Mouse (Mus musculus): ENCODE results near the gene Miga1. TPM values are rescaled to one million over a fixed set of nuclear protein-coding genes. Genes with fewer than 3 reads are reported as not detected.
"Not testable (repeated sequence)": the region's sequence is repeated elsewhere in the genome, so short reads cannot be mapped to it uniquely, and the experiment has no call there.

The Miga1 gene
- polyA plus RNA-seq, 1 experiment from 2014 or later = 26.3 TPM

DNA sequence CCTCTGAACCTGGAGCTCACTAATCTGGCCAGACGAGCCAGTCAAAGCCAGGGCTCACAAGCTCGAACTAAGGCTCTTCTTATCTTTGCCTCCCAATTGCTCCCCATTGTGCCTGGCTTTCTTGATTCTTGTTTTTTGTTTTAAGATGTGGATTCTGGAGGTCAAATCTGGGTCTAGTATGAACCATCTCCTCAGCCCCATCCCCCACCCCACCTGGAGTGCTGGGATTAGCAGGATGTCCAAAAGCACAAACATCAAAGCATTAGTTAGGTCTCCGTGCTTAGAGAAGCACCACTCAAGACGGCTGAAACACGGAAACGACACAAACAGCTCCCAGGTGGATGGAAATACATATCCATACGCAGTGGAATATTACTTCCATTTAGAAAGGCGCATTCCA lies 4.1 kb downstream of the Miga1 start:
- Histone ChIP-seq H3K27ac (ENCODE audit: low read depth, low read length) (no peak overlapping the region), H3K4me2 (ENCODE audit: low read depth, low read length, severe bottlenecking) (no peak overlapping the region), H3K9ac (ENCODE audit: low read length) (no peak overlapping the region), H3K4me3 (ENCODE audit: low read depth, low read length) (no peak overlapping the region), H3K27me3 (ENCODE audit: control insufficient read depth, insufficient read depth, low read length) (no peaks in the 10 kb centered on the region), H3K36me3 (ENCODE audit: control insufficient read depth, insufficient read depth, low read length) (peaks cover 2% of the 10 kb centered on the region; the same call in 1 of the 2 replicates), H3K9me3 (ENCODE audit: control insufficient read depth, low read length) (no peaks in the 10 kb centered on the region), H3K4me1 (replicated peaks; ENCODE audit: control insufficient read depth, insufficient read depth, low read length) (no peaks in the 10 kb centered on the region)
- 89% methylated on average over 8 of the region's 8 CpGs for WGBS
- DNase-seq (ENCODE audit: low spot score) = no peak
- no peak for ATAC-seq (replicated peaks; ENCODE audit: low FRiP score)

DNA sequence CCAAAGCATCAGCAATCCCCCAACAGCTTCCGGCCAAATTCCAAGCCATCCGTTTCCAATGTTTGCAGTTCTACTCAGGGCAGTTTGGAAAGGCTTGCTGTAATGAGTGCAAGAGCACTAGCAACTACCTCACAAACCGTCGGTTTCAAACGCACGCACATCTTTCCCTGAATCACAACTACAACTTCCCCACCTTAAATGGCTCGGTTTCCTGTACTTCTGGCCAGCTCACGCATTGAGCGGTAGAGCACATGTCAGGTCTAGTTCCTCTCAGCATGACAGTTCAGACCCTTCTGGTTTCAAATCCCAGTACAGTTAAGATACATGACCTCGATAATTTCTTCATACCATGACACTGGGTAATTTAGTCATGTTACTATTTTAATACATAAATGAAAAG lies 6.6 kb downstream of the Miga1 start:
- Histone ChIP-seq H3K9me3 (ENCODE audit: control insufficient read depth, low read length) (no peaks in the 10 kb centered on the region), H3K4me2 (ENCODE audit: low read depth, low read length, severe bottlenecking) (no peak overlapping the region), H3K27me3 (ENCODE audit: control insufficient read depth, insufficient read depth, low read length) (no peaks in the 10 kb centered on the region), H3K4me3 (ENCODE audit: low read depth, low read length) (no peak overlapping the region), H3K27ac (ENCODE audit: low read depth, low read length) (no peak overlapping the region), H3K36me3 (ENCODE audit: control insufficient read depth, insufficient read depth, low read length) (peaks cover 2% of the 10 kb centered on the region; the same call in 1 of the 2 replicates), H3K4me1 (replicated peaks; ENCODE audit: control insufficient read depth, insufficient read depth, low read length) (no peaks in the 10 kb centered on the region), H3K9ac (ENCODE audit: low read length) (no peak overlapping the region)
- no peak for ATAC-seq (replicated peaks; ENCODE audit: low FRiP score)
- 96% methylated on average over 10 of the region's 10 CpGs for WGBS
- no peak for DNase-seq (ENCODE audit: low spot score)

DNA sequence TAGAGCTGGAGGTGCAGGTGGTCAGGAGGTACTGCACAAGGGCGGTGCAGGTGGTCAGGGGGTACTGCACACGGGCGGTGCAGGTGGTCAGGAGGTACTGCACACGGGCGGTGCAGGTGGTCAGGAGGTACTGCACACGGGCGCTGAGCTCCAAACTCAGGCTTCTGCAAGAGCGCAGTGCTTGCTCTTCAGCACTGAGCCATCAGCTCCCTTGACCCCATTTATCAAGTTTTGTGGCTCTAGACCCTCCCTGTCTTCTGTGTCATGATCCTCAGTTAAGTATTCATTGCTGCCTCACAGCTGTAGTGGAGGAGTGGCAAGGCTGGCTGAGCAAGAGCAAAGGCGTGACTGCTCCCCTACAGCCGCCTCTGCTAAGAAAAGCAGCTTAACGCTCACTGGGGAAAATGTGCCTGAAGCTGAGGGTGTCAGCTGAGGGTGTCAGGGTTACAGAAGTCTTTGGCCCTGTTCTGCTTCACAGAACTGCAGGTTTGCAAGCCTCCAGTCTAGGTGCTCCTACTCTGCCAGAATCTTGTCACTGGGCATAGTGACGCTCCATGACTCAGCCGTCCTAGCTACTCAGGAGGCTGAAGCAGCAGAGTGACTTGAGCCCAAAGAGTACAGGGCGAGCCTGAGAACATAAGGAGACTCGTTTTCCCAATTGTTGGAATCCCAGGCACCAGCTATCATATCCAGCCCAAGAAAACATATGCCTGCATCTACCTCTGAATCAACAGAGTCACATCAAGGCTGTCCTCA lies 7.5 kb downstream of the Miga1 start:
- 95% methylated on average over 15 of the region's 15 CpGs for WGBS
- DNase-seq (ENCODE audit: low spot score) (no peak), ATAC-seq (replicated peaks; ENCODE audit: low FRiP score) (no peak)
- Histone ChIP-seq H3K4me3 (ENCODE audit: low read depth, low read length) (no peak overlapping the region), H3K27me3 (ENCODE audit: control insufficient read depth, insufficient read depth, low read length) (no peaks in the 10 kb centered on the region), H3K27ac (ENCODE audit: low read depth, low read length) (no peak overlapping the region), H3K36me3 (ENCODE audit: control insufficient read depth, insufficient read depth, low read length) (peaks cover 2% of the 10 kb centered on the region; the same call in 1 of the 2 replicates), H3K9ac (ENCODE audit: low read length) (no peak overlapping the region), H3K4me1 (replicated peaks; ENCODE audit: control insufficient read depth, insufficient read depth, low read length) (no peaks in the 10 kb centered on the region), H3K4me2 (ENCODE audit: low read depth, low read length, severe bottlenecking) (no peak overlapping the region), H3K9me3 (ENCODE audit: control insufficient read depth, low read length) (no peaks in the 10 kb centered on the region)

DNA sequence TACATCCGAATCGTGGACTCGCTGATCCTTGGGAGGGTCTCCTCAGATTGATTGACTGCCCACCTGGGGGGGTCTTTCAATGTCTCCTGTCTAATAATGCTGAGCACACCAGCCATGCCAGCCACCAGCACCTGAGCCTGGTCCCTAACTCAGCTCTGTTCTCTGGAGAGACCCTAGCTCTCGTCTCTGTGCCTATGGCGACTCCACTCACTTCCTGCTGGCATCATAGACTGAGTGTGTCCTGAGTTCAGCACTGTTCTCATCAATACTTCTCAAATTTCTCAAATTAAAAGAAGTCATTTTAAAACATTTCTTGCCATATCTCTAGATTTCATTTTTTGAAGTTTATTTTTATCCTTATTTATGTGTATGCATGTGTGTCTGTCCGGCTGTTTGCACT lies 8.1 kb downstream of the Miga1 start:
- H3K27ac ChIP-seq (ENCODE audit: low read depth, low read length) = no peak overlapping the region
- H3K4me3 ChIP-seq (ENCODE audit: low read depth, low read length) = no peak overlapping the region
- no peak overlapping the region for H3K9ac ChIP-seq (ENCODE audit: low read length)
- DNase-seq (ENCODE audit: low spot score) (no peak), ATAC-seq (replicated peaks; ENCODE audit: low FRiP score) (no peak)
- H3K4me1 ChIP-seq (replicated peaks; ENCODE audit: control insufficient read depth, insufficient read depth, low read length) = no peaks in the 10 kb centered on the region
- 96% methylated on average over 6 of the region's 6 CpGs for WGBS
- no peaks in the 10 kb centered on the region for H3K27me3 ChIP-seq (ENCODE audit: control insufficient read depth, insufficient read depth, low read length)
- H3K36me3 ChIP-seq (ENCODE audit: control insufficient read depth, insufficient read depth, low read length) = peaks cover 2% of the 10 kb centered on the region; the same call in 1 of the 2 replicates
- H3K4me2 ChIP-seq (ENCODE audit: low read depth, low read length, severe bottlenecking) = no peak overlapping the region
- H3K9me3 ChIP-seq (ENCODE audit: control insufficient read depth, low read length) = no peaks in the 10 kb centered on the region

DNA sequence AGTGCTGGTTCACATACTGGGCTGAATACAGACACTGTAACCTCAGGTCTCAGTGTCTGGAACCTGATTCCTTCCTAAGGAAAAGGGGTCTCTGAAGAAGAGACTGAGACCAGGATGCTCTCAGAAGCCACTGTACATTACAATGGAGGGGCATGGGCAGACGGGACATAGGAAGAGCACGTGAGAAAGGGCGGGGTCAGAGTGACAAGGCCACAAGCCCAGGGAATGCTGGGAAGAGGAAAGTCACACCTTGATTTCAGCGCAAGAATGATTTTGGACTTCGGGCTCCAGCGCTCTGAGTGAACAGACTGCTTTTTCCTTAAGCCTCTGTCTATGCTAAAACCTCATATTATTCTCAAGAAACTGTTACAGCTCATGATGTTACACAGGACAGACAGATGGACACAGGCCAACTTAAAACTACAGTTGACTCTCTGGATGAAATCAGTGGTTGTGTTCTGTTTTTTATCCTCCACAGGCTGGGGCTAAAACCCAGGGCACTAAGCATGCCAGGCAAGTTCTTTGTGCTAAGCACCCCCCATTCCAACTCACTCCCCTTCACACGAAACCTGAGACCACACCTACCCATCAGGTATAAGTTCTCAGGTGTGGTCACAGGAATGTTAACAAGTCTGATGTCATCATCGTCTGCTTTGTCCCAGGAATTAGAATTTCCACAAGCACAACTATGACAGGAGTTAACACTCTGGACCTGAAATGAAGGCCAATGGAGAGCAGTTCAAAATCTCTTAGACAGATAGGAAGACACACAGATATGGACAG lies 18.3 kb downstream of the Miga1 start:
- Histone ChIP-seq H3K27ac (ENCODE audit: low read depth, low read length) (no peak overlapping the region), H3K9me3 (ENCODE audit: control insufficient read depth, low read length) (no peaks in the 10 kb centered on the region), H3K36me3 (ENCODE audit: control insufficient read depth, insufficient read depth, low read length) (no peaks in the 10 kb centered on the region; the same call in 1 of the 2 replicates), H3K9ac (ENCODE audit: low read length) (no peak overlapping the region), H3K4me2 (ENCODE audit: low read depth, low read length, severe bottlenecking) (no peak overlapping the region), H3K4me3 (ENCODE audit: low read depth, low read length) (no peak overlapping the region), H3K27me3 (ENCODE audit: control insufficient read depth, insufficient read depth, low read length) (no peaks in the 10 kb centered on the region), H3K4me1 (replicated peaks; ENCODE audit: control insufficient read depth, insufficient read depth, low read length) (no peaks in the 10 kb centered on the region)
- WGBS = 94% methylated on average over 8 of the region's 8 CpGs
- ATAC-seq (replicated peaks; ENCODE audit: low FRiP score) = no peak
- no peak for DNase-seq (ENCODE audit: low spot score)

DNA sequence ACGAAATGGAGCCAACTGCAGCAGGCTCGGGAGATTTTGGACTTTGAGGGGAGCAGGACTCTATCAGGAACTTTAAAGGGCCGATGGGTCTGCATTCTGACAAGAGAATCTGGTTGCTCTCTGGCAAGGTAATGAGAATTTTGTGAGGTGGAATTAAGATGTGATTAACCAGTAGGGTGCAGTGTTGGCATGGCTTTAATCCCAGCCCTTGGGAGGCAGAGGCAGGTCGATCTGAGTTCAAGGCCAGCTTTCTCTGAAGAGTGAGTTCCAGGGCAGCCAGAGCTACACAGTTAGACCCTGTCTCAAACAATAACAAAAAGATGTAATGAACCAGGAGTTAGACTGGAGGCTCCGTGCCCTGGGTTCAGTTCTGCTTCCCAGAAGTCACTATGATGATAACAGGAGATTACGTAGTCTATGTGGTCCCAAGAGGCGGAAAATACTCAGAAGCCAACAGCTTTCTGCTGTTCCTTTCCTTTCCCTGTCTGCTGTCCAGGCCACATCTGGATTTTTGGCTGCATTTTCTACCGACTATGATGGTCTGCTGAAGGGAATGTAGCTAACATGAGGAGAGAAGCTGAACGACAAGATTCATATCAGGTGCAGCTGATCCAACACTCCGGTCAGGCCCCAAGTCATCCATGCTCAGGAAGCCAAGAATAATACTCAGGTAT lies 19.1 kb downstream of the Miga1 start:
- H3K9ac ChIP-seq (ENCODE audit: low read length) = no peak overlapping the region
- no peak overlapping the region for H3K27ac ChIP-seq (ENCODE audit: low read depth, low read length)
- no peaks in the 10 kb centered on the region for H3K9me3 ChIP-seq (ENCODE audit: control insufficient read depth, low read length)
- H3K4me2 ChIP-seq (ENCODE audit: low read depth, low read length, severe bottlenecking) = no peak overlapping the region
- ATAC-seq (replicated peaks; ENCODE audit: low FRiP score) = no peak
- no peak overlapping the region for H3K4me3 ChIP-seq (ENCODE audit: low read depth, low read length)
- H3K27me3 ChIP-seq (ENCODE audit: control insufficient read depth, insufficient read depth, low read length) = no peaks in the 10 kb centered on the region
- 93% methylated on average over 10 of the region's 10 CpGs for WGBS
- H3K36me3 ChIP-seq (ENCODE audit: control insufficient read depth, insufficient read depth, low read length) = no peaks in the 10 kb centered on the region; the same call in 1 of the 2 replicates
- no peaks in the 10 kb centered on the region for H3K4me1 ChIP-seq (replicated peaks; ENCODE audit: control insufficient read depth, insufficient read depth, low read length)
- no peak for DNase-seq (ENCODE audit: low spot score)

DNA sequence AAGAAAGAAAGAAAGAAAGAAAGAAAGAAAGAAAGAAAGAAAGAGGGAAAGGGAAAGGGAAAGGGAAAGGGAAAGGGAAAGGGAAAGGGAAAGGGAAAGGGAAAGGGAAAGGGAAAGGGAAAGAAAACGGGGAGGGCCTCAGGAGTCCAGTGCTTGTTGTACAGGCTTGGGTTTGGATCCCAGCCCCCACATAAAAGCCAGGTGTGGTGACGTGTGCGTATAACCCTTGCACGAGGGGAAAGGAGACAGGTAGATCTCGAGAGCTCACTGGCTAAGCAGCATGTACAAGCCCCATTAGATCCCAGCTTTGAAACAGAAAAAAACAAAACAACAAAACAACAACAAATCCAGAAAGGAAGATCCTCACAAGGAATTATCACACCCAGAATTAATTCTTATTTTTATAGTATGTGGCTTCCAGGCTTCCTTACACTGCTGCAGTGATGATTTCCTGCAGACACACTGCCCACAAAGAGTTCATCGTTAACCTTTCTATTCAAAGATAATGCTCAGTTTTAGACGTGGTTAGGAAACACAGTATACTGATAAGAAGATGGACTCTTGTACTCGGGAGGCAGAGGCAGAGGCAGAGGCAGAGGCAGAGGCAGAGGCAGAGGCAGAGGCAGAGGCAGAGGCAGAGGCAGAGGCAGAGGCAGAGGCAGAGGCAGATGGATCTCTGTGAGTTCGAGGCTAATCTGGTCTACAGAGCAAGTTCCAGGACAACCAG lies 23.6 kb downstream of the Miga1 start:
- H3K4me1 ChIP-seq (replicated peaks; ENCODE audit: control insufficient read depth, insufficient read depth, low read length); H3K4me2 ChIP-seq (ENCODE audit: low read depth, low read length, severe bottlenecking); ATAC-seq (replicated peaks; ENCODE audit: low FRiP score): not testable (repeated sequence)

DNA sequence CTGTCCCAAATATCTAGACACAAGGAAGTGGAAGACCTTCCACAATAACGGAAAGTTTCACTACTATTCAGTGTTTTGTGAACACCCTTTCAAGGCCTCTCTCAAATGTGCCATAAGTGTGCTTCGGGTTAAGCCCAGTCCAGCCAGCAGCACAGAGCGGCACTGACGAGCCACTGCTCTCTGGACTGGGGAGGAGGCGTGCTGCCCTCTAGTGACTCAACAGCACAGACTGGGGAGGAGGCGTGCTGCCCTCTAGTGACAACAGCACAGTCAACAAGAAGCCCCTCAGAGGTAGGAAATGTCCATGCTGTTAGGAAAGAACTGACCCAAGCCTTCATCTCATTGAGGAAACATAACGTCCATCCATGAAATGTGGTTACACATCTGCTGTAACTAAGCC lies 24.6 kb downstream of the Miga1 start:
- DNase-seq (ENCODE audit: low spot score) = peak; percentile 89
- no peaks in the 10 kb centered on the region for H3K4me1 ChIP-seq (replicated peaks; ENCODE audit: control insufficient read depth, insufficient read depth, low read length)
- WGBS = 10% methylated on average over 7 of the region's 7 CpGs
- H3K27ac ChIP-seq (ENCODE audit: low read depth, low read length) = no peak overlapping the region
- ATAC-seq (replicated peaks; ENCODE audit: low FRiP score) = peak; percentile 89
- no peaks in the 10 kb centered on the region for H3K27me3 ChIP-seq (ENCODE audit: control insufficient read depth, insufficient read depth, low read length)
- no peak overlapping the region for H3K9ac ChIP-seq (ENCODE audit: low read length)
- H3K9me3 ChIP-seq (ENCODE audit: control insufficient read depth, low read length) = no peaks in the 10 kb centered on the region
- no peak overlapping the region for H3K4me3 ChIP-seq (ENCODE audit: low read depth, low read length)
- H3K4me2 ChIP-seq (ENCODE audit: low read depth, low read length, severe bottlenecking) = no peak overlapping the region
- no peaks in the 10 kb centered on the region; the same call in 1 of the 2 replicates for H3K36me3 ChIP-seq (ENCODE audit: control insufficient read depth, insufficient read depth, low read length)

More for the DNA sequence above, 23.6 kb downstream of the Miga1 start:
- not testable (repeated sequence) for H3K9me3 ChIP-seq (ENCODE audit: control insufficient read depth, low read length); H3K36me3 ChIP-seq (ENCODE audit: control insufficient read depth, insufficient read depth, low read length); H3K9ac ChIP-seq (ENCODE audit: low read length); DNase-seq (ENCODE audit: low spot score); H3K4me3 ChIP-seq (ENCODE audit: low read depth, low read length); H3K27ac ChIP-seq (ENCODE audit: low read depth, low read length); H3K27me3 ChIP-seq (ENCODE audit: control insufficient read depth, insufficient read depth, low read length)
- WGBS = 89% methylated on average over 9 of the region's 9 CpGs

Data from forebrain, embryonic 11.5 days (tissue).